Mouse (Mus musculus) lung, embryonic 16.5 days (tissue): ENCODE results near the gene Mrtfb. TPM values are rescaled to one million over a fixed set of nuclear protein-coding genes. Genes with fewer than 3 reads are reported as not detected.

ENCODE experiments used
- microRNA counts: library from miRNA; unstranded; fragments of <30 nt; microRNA quantifications from one replicate; lab custom pipeline; 2016
- microRNA-seq: library from miRNA; unstranded; fragments of <30 nt; microRNA quantifications from one replicate; pipeline ENCODE4, GENCODE M21; 2016
- polyA plus RNA-seq: library from polyadenylated mRNA; unstranded; fragments of >200 nt; fragmentation: Nextera tagmentation; extraction: Ambion mirVana; gene quantifications from 2 replicates; pipeline ENCODE4 v1.2.1, GENCODE M21; 2015

The Mrtfb gene
- polyA plus RNA-seq, 1 experiment from 2014 or later = 24.3 TPM

MicroRNA genes within 50 kb of the gene (microRNA counts, 519-probe panel; counts per million panel counts)
- microRNA mmu-miR-193b (lab: Ali Mortazavi, UCI) = 3,218 counts per million, percentile 63 among the panel's probes with 10 or more counts

Small RNA genes lying within 50 kb of the gene (microRNA-seq; reads per million reads assigned to microRNA genes)
- gene Mir193b (42.5 reads per million, percentile 40 among the genes with 10 or more reads in this experiment), gene Mir365-1 (not detected)

Other genes starting within 250 kb of the Mrtfb start
- gene Ercc4, start 146.8 kb upstream of the Mrtfb start, polyA plus RNA-seq = 13.6 and 14.8 TPM in 2 replicates